Mouse (Mus musculus): ENCODE measurements around the gene Chrng. TPM values are rescaled to one million over a fixed set of nuclear protein-coding genes. Genes with fewer than 3 reads are reported as not detected.

The Chrng gene
- total RNA-seq, 2 experiments from 2014 or later, result not detected

DNA sequence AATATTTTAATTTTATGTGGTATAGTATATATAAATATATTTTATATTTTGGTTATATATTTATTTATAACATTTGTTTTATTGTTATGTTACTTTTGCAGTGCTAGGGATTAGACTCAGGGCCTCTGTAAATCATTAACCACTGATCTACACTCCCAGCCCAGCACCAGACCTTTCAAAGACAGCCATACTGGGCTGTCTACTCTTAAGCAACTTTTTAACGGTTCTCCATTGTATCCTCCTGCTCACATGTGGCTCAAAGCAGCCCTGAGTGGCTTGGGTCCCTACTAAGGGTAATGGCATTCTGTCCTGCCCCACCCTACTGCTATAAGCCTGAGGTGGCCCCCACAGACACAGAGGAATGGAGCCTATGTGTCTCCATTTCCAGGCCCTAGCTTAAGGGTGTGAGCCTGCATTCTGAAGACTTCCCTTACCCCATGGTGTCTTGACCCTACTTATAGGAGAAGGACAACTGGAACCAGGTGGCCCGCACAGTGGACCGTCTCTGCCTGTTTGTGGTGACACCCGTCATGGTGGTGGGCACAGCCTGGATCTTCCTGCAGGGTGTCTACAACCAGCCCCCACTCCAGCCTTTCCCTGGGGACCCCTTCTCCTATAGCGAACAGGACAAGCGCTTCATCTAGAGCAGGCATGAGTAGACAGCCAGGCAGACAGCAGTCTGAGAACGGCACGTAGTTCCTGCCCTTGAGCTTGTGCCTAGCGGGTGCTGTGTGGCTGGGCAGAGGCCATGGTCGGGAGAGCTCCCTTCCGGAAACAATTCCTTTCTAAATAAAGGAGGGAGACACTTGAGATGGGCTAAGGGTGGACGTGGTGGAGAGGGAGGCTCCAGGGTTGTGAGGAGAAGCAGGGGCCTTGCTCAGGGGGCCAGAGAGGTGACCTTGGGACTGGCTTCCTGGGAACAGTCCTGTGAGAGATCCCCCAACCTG is 6.1 kb upstream of the Chrng start:
- no peak for DNase-seq (ENCODE audit: low spot score in 2 of 2)

DNA sequence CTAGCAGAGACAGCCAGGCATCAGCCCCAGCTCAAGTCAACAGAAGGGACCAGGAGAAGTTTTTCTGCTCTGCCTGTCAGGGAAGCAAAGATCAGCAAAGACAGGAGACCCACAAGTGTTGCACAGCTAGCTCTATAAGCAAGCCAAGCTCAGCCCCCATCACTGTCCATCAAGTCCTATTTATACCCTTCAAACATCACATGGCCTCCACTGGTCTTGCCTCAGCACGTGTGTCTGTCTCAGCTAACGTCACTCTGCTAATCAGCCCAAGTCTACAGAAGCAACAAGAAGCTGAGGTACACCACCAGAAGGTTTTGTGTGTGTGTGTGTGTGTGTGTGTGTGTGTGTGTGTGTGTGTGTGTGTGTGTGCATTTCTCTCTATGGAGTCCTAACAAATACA is 3.6 kb upstream of the Chrng start:
- no peak for DNase-seq (ENCODE audit: low spot score in 2 of 2)

DNA sequence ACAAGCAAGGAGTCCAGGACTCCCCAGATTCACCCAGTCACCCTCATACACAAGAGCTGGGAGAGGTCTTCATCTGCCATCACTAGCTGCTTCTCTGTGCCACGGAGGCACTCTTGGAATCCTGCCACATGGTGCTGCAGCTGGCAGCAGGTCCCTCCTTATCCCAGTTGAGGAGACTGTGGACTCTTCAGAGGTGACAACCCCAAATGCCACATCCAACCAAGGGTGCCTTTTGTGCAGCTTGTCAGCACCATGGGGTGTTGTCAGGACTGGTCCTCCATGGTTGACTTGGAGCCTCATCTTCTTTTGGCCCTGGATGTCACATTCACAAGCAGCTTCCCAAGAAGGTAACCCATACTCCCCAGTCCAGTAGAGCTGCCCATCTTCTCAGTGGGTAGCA is 2.6 kb upstream of the Chrng start:
- no peak for DNase-seq (ENCODE audit: low spot score in 2 of 2)

DNA sequence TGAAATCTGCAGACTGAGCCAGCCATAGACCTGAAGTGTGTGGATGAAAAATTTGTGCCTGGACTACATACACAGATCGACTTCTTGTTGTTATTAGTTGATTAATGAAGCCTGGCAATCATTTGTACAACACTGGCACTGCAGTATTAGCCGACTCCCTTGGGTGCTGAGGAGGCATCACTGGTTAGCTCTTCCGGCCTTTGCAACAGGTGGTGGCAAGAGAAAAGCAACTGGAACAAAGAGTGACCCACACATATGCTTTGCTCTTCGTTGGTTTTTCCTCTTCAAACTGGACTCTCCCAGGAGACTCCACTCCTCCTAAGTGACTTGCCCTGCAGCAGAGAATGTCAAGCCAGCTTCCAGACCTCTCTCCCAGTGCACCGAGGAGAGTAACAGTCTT is 678 bp upstream of the Chrng start:
- DNase-seq (ENCODE audit: low spot score in 2 of 2), result no peak

DNA sequence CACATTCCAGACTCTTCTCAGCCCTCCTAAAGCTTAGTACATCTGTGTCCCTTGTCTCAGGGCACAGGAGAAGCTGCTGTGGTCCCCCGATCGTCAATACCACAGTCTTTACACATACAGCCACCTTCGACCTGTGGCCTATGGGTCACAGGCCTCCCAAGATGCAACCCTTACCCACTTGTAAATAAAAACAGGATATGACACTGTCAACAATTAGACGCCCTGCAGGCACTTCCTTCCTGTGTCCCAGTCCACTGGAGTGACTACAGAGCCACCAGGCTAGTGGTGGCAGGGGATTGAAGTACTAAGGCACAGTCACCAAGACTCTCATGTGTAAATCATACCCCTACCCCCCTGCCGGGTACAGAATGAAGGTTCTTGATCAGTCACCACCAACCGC is 581 bp downstream of the Chrng start:
- DNase-seq (ENCODE audit: low spot score in 2 of 2), result no peak

DNA sequence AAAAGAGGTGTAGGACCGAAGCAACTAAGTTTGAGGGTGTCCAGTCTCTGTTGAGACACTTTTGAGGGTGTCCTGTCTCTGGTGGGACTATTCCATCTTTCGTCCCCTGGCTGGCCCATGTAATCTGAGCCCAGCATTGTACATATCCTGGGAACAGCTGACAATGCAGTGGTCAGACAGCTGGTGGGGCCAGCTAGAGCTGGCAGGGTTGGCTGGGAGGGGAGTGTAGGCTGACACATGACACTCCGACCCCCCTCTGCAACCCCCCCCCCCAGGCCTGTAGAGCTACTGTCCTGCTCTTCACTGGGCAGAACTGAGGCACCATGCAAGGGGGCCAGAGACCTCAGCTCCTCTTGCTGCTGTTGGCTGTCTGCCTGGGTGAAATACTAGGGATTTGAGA is 1.0 kb downstream of the Chrng start:
- DNase-seq (ENCODE audit: low spot score in 2 of 2), result no peak

DNA sequence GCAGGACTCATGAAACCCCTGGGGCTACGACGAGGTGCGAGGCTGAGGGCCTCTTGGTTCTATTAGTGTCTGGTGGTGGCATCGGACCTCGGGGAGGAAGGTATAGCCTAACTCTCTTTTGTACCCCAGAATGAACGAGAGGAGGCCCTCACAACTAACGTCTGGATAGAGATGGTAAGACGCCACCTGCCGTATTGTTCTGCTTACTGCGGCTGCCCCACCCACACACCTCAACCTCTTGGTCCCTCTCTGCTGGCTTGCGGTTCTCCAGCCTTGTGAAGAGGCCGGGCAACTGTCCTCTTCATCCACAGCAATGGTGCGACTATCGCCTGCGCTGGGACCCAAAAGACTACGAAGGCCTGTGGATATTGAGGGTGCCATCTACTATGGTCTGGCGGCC is 1.9 kb downstream of the Chrng start:
- no peak for DNase-seq (ENCODE audit: low spot score in 2 of 2)

DNA sequence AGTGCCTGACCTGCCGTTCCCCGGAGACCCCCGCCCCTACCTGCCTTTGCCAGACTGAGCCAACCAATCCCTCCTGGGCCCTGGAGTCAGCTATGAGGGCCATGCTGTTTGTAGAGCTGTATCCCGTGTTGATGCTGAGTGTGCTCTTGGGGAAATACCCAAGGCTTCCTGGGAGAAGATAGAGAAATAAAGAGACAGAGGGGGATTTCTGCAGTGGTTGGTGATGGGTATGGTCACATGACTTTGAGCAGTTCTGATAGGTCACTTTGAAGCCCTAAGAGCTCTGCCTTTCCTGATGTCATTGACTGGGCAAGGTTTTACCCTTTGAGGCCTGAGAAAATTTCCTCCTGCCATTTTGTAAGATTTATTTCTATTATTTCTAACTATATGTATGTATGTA is 7.0 kb downstream of the Chrng start:
- no peak for DNase-seq (ENCODE audit: low spot score in 2 of 2)

DNA sequence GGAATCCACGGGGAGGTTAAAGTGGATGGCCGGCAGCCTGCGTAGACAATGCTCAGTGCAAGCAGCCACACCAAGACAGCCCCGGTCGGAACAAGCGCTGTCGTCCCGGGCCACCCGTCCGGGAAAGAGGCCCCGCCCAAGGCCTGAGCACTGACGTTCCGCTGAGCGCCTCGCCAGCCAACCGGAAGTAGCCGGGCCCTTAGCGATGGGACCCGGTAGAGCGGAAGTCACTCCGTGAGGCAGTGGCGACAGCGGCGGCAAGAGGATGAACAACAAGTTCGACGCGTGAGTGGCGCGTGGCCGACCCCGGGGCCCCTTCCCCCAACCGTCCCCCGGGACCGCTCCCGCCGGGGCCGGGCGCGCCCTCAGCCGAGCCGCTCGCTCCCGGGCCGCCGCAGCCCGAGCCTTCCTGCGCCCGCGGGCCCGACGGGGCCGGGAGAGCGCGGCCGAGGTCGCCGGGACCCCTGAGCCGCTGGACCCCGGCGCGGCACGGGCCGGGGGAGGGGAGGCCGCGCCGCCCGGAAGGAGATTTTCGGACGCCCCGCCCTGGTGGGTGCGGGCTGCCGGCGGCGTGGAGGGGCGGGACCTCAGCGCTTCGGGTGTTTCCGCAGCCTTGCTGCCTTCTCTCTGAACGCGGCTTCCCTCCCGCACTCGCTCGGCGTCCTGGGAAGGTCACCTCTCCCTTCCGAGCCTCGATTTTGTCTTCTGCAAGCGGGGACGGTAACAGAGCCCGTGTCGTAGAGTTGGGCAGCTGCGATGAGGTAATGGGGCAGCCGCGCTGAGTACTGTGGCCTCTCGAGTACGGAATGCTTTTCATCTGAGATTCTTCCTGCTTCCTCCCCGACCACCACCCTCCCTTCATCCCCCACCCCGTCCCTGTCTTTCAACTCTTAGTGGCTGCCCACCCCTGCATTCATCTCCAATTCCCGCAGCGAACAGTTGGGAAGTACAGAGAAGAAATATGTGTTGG is 9.6 kb downstream of the Chrng start, which contains the start of gene Eif4e2:
Gene Eif4e2 (plus strand): TSS at position 180 of the 970 bp plus-strand sequence.
- peak; percentile 86 to 90 for DNase-seq (ENCODE audit: low spot score in 2 of 2)

DNA sequence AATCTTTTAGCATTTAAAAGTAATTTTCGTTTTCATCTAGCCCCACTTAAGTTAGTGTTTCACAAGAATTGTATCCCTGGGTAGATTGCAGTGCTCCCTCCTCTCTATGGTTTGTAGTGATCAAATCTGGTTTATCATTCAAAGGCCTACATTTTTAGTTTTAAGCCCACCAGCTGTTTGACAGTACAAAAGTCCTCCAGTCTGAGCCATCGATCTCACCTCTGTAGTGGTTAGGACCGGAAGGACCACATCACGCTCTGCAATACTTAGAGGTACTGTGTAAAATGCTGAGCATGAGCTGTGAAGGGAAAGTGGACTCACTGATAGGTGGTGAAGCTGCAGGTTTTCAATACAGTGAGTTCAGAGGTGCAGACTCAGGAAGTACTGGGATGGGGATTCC is 10.3 kb downstream of the Chrng start:
- no peak for DNase-seq (ENCODE audit: low spot score in 2 of 2)

DNA sequence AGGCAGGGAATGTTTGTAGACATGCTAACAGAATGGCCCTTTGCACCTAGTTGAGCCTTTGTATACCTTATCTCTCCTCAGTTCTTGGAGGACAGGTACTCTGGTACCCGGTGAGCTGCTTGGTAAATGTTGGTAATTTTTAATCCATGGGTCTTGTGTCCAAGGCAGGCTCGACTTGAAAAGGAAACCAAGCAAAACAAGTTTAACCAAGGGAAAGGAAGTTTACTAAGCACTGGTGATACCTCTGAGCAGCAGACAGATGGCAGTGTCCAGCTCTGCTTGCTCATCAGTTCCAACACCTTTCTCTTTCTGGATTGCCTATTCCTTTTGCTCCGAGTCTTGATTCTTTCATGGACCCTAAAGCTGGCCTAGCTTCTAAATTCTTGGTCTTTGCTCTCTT is 13.5 kb downstream of the Chrng start:
- DNase-seq (ENCODE audit: low spot score in 2 of 2), result no peak

DNA sequence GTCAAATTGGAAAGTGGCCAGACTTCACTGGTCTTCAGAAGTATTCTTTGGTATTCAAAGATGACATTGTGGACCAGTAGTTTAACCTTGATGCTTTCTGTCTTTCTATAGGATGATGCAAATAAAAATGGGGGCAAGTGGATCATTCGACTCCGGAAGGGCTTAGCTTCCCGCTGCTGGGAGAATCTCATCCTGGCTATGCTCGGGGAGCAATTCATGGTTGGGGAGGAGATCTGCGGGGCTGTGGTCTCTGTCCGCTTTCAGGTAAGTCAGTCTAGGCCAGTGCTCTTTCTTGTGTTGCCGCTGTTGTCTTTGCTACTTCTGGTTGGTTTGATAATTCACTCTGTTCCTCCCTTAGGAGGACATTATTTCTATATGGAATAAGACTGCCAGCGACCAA is 21.3 kb downstream of the Chrng start:
- no peak for DNase-seq (ENCODE audit: low spot score in 2 of 2)

DNA sequence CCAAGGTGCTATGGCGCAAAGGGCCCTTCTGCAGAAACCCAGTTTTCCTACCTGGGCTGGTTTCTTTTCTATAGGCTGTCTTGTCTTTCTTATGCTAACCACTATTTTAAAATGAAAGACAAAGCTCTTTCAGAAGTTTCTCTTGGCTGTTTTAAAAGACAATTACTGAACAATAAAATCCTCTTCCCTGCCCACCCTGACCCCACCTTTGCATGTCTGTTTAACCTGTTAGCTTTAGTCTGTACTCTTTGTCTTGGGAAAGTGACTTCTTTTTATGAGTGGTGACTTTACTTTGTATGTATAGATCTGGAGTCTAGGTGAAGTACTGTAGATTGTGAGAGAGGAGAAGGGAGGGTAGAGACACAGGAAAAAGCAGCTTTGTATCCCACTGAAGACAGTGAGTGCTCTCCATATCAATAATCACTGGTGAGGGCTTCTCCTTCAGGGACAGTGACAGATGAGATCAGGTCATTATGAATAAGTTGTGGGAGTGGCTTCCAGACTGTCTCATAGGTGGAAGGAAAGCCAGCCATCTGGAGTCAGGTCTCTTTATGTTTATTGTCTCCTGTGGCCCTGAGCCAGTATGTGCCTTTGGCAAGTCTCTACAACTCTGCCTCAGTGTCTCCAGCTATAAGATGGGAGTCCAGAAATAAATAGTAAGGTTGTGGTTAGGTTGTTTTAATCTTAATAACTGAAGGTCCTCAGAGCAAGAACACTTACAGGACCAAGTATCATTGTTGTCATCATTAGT is 22.1 kb downstream of the Chrng start:
- no peak for DNase-seq (ENCODE audit: low spot score in 2 of 2)

DNA sequence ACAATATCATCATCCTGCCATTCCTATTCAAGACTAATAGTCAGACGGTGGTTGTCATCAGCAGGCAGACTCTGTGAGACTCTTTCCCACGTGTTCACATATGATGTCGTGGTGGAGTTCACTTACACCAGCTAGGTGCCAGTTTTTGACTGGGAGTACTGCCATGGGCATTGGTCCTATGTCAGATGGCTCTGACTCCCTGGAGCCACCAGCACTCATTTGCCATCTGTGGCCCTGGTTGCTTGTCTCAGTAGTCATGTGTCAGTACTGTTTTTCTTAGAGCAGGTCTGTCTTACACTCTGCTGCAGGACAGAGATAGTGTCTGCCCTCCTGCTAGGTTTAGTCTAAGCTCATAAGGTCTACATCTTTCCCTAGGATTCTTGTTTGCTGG is 22.7 kb downstream of the Chrng start:
- DNase-seq (ENCODE audit: low spot score in 2 of 2), result no peak

DNA sequence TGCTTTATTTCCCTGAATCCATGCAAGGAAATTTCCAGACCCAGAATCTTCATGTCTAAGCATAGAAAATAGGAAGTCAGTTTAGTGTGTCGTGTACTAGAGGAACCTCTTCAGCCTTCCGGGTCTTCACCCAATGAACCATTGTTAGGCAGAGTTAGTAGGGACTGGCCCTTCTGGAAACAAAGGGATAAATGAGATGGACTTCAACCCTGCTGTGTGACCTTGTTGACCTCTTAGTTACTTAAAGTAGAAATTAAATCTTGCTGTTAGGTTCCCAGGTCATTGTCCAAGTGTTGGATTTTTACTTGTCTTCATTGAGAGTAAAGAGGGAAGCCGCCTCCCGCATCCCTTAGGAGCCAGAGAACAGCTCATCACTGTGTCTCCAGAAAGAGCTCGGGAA is 26.1 kb downstream of the Chrng start:
- DNase-seq (ENCODE audit: low spot score in 2 of 2), result no peak

DNA sequence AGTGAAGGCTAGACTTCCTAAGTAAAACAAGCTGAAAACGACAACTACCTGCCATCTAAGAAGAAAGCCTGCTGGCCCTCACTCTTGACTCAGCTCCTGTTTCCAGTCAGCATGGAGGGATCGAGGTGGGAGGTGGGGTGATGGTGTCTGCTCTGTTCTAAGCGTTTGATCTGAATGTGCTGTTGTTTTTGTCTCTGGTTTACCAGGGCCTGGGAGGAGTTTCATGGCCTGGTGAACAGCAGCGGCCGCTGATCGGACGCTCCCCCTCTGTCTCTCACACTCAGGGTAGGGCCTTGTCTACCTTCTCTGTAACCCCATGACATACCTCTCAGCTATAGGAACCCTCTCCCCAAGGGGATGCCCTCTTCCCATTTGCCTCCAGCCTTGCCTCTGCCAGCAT is 27.7 kb downstream of the Chrng start:
- no peak for DNase-seq (ENCODE audit: low spot score in 2 of 2)

DNA sequence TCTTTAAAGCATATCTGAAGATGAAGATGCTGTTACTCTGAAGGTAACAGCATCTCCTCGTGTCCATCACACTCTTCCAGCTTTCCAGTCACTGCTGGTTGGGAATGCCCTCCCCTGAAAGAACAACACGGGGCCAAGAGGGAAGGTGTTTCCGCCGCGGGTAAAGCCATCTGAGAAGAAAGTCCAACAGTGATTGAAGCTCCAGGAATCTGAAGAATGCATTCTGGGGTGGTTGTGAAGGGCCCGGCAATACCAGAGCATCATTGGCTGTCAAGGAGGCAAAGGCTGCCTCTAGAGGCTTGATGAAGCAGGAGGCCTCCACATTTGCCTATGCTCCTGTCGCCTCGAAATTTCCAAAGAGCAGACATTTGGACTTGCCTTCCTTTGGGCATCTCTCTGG is 34.6 kb downstream of the Chrng start:
- DNase-seq (ENCODE audit: low spot score in 2 of 2), result no peak

DNA sequence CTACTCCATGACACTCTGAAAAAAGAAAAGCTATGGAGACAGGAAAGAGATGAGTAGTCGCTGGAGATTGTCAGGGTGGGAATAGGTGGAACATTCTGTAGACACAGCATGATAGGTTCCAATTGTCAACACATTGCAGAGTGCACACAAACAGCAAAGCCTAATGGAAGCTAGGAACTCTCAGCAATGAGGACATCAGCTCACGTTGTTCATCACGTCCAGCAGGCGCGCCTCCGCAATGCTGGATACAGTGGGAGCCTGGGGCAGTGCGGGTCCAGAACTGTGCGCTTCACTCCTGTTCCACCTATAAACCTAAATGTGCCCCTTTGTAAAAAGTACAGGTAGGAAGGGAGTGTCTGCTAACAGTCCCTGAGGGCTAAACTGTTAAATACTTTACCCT is 38.6 kb downstream of the Chrng start:
- no peak for DNase-seq (ENCODE audit: low spot score in 2 of 2)

DNA sequence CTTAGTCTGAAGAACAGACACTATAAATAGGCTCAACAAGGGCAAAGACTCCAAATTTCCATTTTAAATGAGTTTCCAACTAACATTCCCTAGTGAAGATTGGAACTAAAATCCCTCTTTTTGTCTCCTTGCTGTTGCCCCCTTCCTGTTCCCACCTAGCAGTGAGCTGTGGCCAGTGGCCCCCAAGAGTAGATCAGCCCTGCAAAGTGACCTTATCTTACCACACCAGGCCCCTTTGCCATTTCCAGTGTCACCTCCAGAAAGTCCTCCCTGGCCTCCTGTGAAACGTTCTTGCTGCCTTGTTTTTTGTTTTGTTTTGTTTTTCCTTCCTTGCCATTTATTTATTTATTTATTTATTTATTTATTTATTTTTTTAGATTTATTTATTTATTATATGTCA is 41.0 kb downstream of the Chrng start:
- DNase-seq (ENCODE audit: low spot score in 2 of 2), result no peak

DNA sequence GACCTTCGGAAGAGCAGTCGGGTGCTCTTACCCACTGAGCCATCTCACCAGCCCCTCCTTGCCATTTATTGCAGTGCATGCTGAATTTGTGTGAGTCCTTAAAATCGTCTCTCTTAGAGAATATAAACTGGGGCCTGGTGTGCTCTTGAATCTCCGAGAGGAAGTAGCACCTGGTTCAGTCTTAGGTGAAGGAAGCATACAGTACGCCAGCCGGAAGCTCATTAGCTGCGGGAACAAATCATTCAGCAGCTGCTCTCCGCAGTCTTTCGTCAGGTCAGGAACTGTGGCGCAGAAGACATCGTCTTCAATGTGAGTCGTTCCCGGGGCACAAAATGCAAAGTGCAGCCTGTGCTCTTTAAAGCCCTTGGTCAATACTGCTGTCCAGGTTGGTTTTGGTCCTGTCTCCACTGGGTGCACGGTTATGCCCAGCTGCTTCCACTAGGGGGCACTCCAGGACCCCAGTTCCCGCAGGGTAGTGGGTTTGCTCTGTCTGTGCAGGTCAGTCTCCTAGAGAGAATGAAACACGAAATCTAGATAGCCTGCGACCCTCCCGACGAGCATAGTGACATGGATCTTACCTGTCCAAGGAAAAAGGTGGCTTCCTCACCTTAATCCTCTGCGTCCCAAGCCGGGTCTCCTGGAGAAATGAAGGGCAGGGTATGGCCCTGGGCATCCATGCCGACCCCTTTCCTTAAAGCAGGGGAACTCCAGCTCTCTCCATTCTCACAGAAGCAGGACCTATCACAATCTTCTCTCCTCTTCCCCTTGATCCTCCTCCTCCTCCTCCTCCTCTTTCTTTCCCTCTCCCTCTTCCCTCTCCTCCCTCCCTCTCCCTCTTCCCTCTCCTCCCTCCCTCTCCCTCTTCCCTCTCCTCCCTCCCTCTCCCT is 41.7 kb downstream of the Chrng start:
- DNase-seq (ENCODE audit: low spot score in 2 of 2), result peak; percentile 85 to 91
